Mouse (Mus musculus) neural tube, postnatal 0 days (tissue): Measurements from ENCODE around the gene Baz1a. TPM values are rescaled to one million over a fixed set of nuclear protein-coding genes. Genes with fewer than 3 reads are reported as not detected.

Experiments
- polyA plus RNA-seq: library from polyadenylated mRNA; unstranded; fragments of >200 nt; fragmentation: Nextera tagmentation; extraction: Ambion mirVana; gene quantifications from 2 replicates; pipeline ENCODE4 v1.2.1, GENCODE M21; 2015

Baz1a gene
- polyA plus RNA-seq, result 4.1 TPM in 2 replicates

DNA sequence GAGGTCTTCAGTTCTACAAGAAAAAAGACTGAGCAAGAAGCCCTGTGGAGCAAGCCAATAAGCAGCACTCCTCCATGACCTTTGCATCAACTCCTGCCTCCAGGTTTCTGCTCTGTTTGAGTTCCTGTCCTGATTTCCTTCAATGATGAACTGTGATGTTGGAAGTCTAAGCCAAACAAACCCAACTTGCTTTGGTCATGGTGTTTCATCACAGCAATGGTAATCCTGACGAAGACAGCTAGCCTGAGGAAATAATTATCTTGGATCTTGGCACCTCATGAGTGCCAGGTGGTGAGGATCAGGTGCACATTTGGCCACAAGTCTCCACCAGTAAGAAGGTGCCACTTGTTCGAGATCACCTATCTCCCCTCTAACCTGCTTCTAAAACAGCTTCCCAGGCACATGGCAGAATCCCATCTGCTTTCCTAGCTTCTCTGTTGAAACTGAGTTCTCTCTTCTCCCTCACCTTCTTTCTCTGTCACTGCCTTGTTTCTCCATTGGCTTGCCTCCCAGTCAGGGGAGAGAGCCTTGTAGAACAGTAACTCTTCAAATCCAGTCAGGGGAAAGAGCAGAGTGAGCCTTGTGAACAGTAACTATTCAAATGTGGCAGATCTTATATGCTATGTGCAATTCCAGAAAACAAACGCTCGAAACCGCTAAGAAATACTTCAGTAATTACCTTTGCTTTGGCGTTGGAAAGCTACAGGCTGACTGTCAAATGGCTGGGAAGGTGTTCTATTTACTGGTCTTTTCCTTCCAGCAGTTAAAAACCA, at the start of gene Baz1a:
Baz1a (minus strand) TSS at position 723 of the 773 bp plus-strand sequence.

DNA sequence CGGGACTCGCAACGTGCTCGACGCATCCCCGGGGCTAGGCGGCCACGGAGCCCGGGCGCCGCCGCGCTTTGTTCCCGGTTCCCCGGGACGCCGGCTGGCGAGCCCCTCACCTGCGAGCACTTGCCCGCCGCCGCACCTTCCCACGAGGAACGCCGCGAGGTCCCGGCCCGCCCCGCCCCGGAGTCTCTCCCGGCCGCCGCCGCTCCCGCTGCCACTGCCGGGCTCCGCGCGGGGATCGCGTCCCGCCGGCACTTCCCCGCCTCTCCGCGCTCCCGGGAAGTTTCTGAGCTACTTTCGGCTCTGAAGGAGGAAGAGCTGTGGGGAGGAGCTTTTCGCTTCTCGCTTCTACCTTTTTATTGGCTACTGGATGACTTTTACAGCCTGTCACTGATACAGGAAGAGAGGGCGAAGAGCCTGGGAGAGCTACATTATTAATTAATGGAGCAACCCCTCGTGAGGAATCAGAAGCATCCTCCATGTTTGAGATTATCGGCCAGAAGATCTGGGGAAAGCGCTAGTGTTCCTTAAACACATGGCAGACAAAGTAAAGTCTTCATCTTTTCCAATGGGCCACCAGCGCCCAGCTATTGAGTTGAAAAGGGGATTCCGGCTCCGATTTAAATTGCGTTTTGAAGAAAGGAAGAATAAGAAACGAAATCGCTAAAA, 28.0 kb downstream of the Baz1a start, which contains the start of gene Gm20403:
Gm20403 (minus strand) TSS at position 478 of the 666 bp plus-strand sequence.

DNA sequence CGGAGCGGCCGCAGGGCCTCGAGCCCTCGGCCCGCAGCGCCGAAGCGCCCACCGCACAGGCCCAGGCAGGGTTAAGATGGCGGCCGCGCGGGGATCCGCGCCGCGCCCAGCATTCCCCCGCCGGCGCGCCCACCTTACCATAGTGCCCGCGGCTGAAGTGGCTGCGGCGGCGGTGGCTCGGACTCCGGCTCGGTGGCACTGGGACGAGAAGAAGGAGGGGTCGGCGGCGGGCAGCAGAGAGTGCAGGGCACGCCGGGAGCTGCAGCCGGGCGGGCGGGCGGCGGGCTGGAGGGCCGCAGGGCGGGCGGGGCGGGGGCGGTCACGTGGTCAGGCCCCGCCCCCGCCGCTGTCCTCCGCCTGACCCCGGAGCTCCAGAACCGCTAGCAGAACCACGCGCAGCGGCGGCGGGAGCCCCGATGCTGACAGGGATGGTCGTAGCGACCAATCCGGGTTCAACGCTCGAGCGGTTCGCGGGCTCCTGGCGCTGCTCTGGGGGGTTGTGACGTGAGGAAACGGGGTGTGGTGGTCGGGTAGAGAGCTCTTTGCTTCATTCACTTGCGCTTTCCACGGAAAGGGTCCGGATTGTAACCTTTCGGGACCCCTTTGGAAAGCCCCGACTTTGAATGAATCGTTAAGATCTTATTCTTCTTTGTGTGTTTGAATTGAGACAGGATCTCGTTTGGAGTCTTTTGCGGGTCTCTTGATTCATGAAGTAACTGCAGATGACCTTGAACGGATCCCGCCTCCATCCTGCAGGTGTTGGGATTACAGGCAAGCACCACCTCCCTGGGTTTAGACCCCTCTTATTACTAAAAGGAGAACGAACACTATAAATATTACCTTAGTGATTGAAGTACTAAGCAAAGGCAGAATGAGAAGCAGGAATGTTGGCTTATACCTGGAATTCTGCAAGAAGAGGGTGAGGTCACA, 151.3 kb downstream of the Baz1a start, which contains the start of gene Cfl2:
Cfl2 (minus strand) TSS at position 272 of the 930 bp plus-strand sequence.

Other genes starting within 250 kb of the Baz1a start
- 113 and 129 TPM in 2 replicates for gene Snx6, start 218.6 kb downstream of the Baz1a start, polyA plus RNA-seq
- 288 and 291 TPM in 2 replicates for gene Cfl2, start 151.5 kb downstream of the Baz1a start, polyA plus RNA-seq
- gene Gm20403, start 27.8 kb downstream of the Baz1a start, polyA plus RNA-seq, result not detected in 2 replicates
- 20.0 and 21.0 TPM in 2 replicates for gene 2700097O09Rik, start 65.8 kb upstream of the Baz1a start, polyA plus RNA-seq
- gene Srp54a, start 65.9 kb upstream of the Baz1a start, polyA plus RNA-seq, result 165 and 166 TPM in 2 replicates
- gene Fam177a, start 110.1 kb upstream of the Baz1a start, polyA plus RNA-seq, result 88.5 and 90.4 TPM in 2 replicates
- 52.2 and 64.2 TPM in 2 replicates for gene Srp54b, start 140.8 kb upstream of the Baz1a start, polyA plus RNA-seq
- gene 1700047I17Rik2, start 185.2 kb upstream of the Baz1a start, polyA plus RNA-seq, result not detected in 2 replicates
- gene Srp54c, start 215.8 kb upstream of the Baz1a start, polyA plus RNA-seq, result 70.6 and 80.7 TPM in 2 replicates